Mouse (Mus musculus): ENCODE data around the gene Slc35e4. TPM values are rescaled to one million over a fixed set of nuclear protein-coding genes. Genes with fewer than 3 reads are reported as not detected.
"Not testable (repeated sequence)": the region's sequence is repeated elsewhere in the genome, so short reads cannot be mapped to it uniquely, and the experiment has no call there.

Gene Slc35e4
- 17.4 and 20.7 TPM in 2 replicates for polyA plus RNA-seq (2015; fragmentation: Nextera tagmentation; extraction: Ambion mirVana)

GRCm38 (mm10) chr11:3914109-3914840 lies at the start of gene Slc35e4:
Slc35e4 (minus strand) TSS chr11:3914664.
- H3K27ac ChIP-seq (ENCODE audit: low read length), result peak within 1 kb of the TSS; percentile 83
- H3K4me3 ChIP-seq (ENCODE audit: low read depth, low read length), result peak within 1 kb of the TSS; percentile 61
- H3K27me3 ChIP-seq (ENCODE audit: control insufficient read depth, insufficient read depth, low read depth, low read length), result no peaks in the 10 kb centered on the region
- H3K36me3 ChIP-seq (ENCODE audit: control insufficient read depth, insufficient read depth, low read length), result no peaks in the 10 kb centered on the region
- peak within 1 kb of the TSS; percentile 89 for H3K4me2 ChIP-seq (ENCODE audit: low read length)
- H3K4me1 ChIP-seq (ENCODE audit: control insufficient read depth, insufficient read depth, low read length), result peaks cover 36% of the 10 kb centered on the region
- no peaks in the 10 kb centered on the region for H3K9me3 ChIP-seq (replicated peaks; ENCODE audit: control insufficient read depth, low read length, poor library complexity, severe bottlenecking)
- under 1% methylated on average over 28 of the region's 28 CpGs for WGBS
- peak within 1 kb of the TSS; percentile 81 for H3K9ac ChIP-seq (ENCODE audit: low read depth, low read length)
- peak; percentile 74 for ATAC-seq

- Histone ChIP-seq H3K36me3 (ENCODE audit: control insufficient read depth, insufficient read depth, low read length) (no peaks in the 10 kb centered on the region), H3K27ac (ENCODE audit: low read length) (peak within 1 kb of the TSS; percentile 64), H3K4me1 (ENCODE audit: control insufficient read depth, insufficient read depth, low read length) (peaks cover 13% of the 10 kb centered on the region), H3K4me2 (ENCODE audit: low read length) (peak within 1 kb of the TSS; percentile 85), H3K4me3 (ENCODE audit: low read depth, low read length) (peak within 1 kb of the TSS; percentile 65), H3K9me3 (replicated peaks; ENCODE audit: control insufficient read depth, low read length, poor library complexity, severe bottlenecking) (no peaks in the 10 kb centered on the region), H3K9ac (ENCODE audit: low read depth, low read length) (peak within 1 kb of the TSS; percentile 68), H3K27me3 (ENCODE audit: control insufficient read depth, insufficient read depth, low read depth, low read length) (no peaks in the 10 kb centered on the region)
- ATAC-seq, result peak; percentile 95
- 1% methylated on average over 31 of the region's 31 CpGs for WGBS
These were observed 49.3 kb upstream of the Slc35e4 start, which contains the start of gene Pes1 for GRCm38 (mm10) chr11:3963610-3964415. Pes1 (plus strand) TSS chr11:3963975.

GRCm38 (mm10) chr11:3963155-3963554 lies 48.7 kb upstream of the Slc35e4 start:
- Histone ChIP-seq H3K4me1 (ENCODE audit: control insufficient read depth, insufficient read depth, low read length) (peaks cover 13% of the 10 kb centered on the region), H3K4me3 (ENCODE audit: low read depth, low read length) (peak overlapping the region; percentile 65), H3K9me3 (replicated peaks; ENCODE audit: control insufficient read depth, low read length, poor library complexity, severe bottlenecking) (no peaks in the 10 kb centered on the region), H3K27ac (ENCODE audit: low read length) (peak overlapping the region; percentile 64), H3K9ac (ENCODE audit: low read depth, low read length) (peak overlapping the region; percentile 40; the same call in 1 of the 2 replicates), H3K36me3 (ENCODE audit: control insufficient read depth, insufficient read depth, low read length) (no peaks in the 10 kb centered on the region), H3K27me3 (ENCODE audit: control insufficient read depth, insufficient read depth, low read depth, low read length) (no peaks in the 10 kb centered on the region), H3K4me2 (ENCODE audit: low read length) (peak overlapping the region; percentile 85)
- ATAC-seq, result no peak
- 81% methylated on average over 10 of the region's 10 CpGs for WGBS

GRCm38 (mm10) chr11:3961761-3962160 lies 47.3 kb upstream of the Slc35e4 start:
- Histone ChIP-seq H3K27me3 (ENCODE audit: control insufficient read depth, insufficient read depth, low read depth, low read length) (no peaks in the 10 kb centered on the region), H3K4me3 (ENCODE audit: low read depth, low read length) (no peak overlapping the region), H3K4me1 (ENCODE audit: control insufficient read depth, insufficient read depth, low read length) (peaks cover 13% of the 10 kb centered on the region), H3K4me2 (ENCODE audit: low read length) (no peak overlapping the region), H3K9ac (ENCODE audit: low read depth, low read length) (no peak overlapping the region), H3K36me3 (ENCODE audit: control insufficient read depth, insufficient read depth, low read length) (no peaks in the 10 kb centered on the region), H3K9me3 (replicated peaks; ENCODE audit: control insufficient read depth, low read length, poor library complexity, severe bottlenecking) (no peaks in the 10 kb centered on the region), H3K27ac (ENCODE audit: low read length) (no peak overlapping the region)
- WGBS, result 67% methylated on average over 3 of the region's 3 CpGs
- ATAC-seq, result no peak

- H3K9ac ChIP-seq (ENCODE audit: low read depth, low read length), result no peak overlapping the region
- H3K4me3 ChIP-seq (ENCODE audit: low read depth, low read length), result no peak overlapping the region
- no peak for ATAC-seq
- no peak overlapping the region for H3K27ac ChIP-seq (ENCODE audit: low read length)
- no peak overlapping the region for H3K4me2 ChIP-seq (ENCODE audit: low read length)
- H3K9me3 ChIP-seq (replicated peaks; ENCODE audit: control insufficient read depth, low read length, poor library complexity, severe bottlenecking), result no peaks in the 10 kb centered on the region
- WGBS, result 57% methylated on average over 2 of the region's 2 CpGs
- H3K4me1 ChIP-seq (ENCODE audit: control insufficient read depth, insufficient read depth, low read length), result peaks cover 13% of the 10 kb centered on the region
- H3K27me3 ChIP-seq (ENCODE audit: control insufficient read depth, insufficient read depth, low read depth, low read length), result no peaks in the 10 kb centered on the region
- no peaks in the 10 kb centered on the region for H3K36me3 ChIP-seq (ENCODE audit: control insufficient read depth, insufficient read depth, low read length)
These were observed 46.4 kb upstream of the Slc35e4 start for GRCm38 (mm10) chr11:3960901-3961300.

GRCm38 (mm10) chr11:3955371-3955770 lies 40.9 kb upstream of the Slc35e4 start:
- not testable (repeated sequence) for H3K4me1 ChIP-seq (ENCODE audit: control insufficient read depth, insufficient read depth, low read length); H3K27me3 ChIP-seq (ENCODE audit: control insufficient read depth, insufficient read depth, low read depth, low read length); H3K4me3 ChIP-seq (ENCODE audit: low read depth, low read length); H3K4me2 ChIP-seq (ENCODE audit: low read length); H3K9me3 ChIP-seq (replicated peaks; ENCODE audit: control insufficient read depth, low read length, poor library complexity, severe bottlenecking); H3K36me3 ChIP-seq (ENCODE audit: control insufficient read depth, insufficient read depth, low read length); ATAC-seq; H3K27ac ChIP-seq (ENCODE audit: low read length); H3K9ac ChIP-seq (ENCODE audit: low read depth, low read length)
- WGBS, result 80% methylated on average over 4 of the region's 4 CpGs

- H3K4me2 ChIP-seq (ENCODE audit: low read length); H3K4me1 ChIP-seq (ENCODE audit: control insufficient read depth, insufficient read depth, low read length); H3K9ac ChIP-seq (ENCODE audit: low read depth, low read length); H3K36me3 ChIP-seq (ENCODE audit: control insufficient read depth, insufficient read depth, low read length); H3K27ac ChIP-seq (ENCODE audit: low read length); H3K27me3 ChIP-seq (ENCODE audit: control insufficient read depth, insufficient read depth, low read depth, low read length); ATAC-seq; H3K9me3 ChIP-seq (replicated peaks; ENCODE audit: control insufficient read depth, low read length, poor library complexity, severe bottlenecking); H3K4me3 ChIP-seq (ENCODE audit: low read depth, low read length): not testable (repeated sequence)
- WGBS, result 78% methylated on average over 5 of the region's 5 CpGs
These were observed 40.4 kb upstream of the Slc35e4 start for GRCm38 (mm10) chr11:3954876-3955275.

GRCm38 (mm10) chr11:3946386-3946785 lies 31.9 kb upstream of the Slc35e4 start:
- no peak for ATAC-seq
- no peaks in the 10 kb centered on the region for H3K36me3 ChIP-seq (ENCODE audit: control insufficient read depth, insufficient read depth, low read length)
- no peak overlapping the region for H3K9ac ChIP-seq (ENCODE audit: low read depth, low read length)
- no peak overlapping the region for H3K4me3 ChIP-seq (ENCODE audit: low read depth, low read length)
- no peak overlapping the region for H3K4me2 ChIP-seq (ENCODE audit: low read length)
- H3K27ac ChIP-seq (ENCODE audit: low read length), result no peak overlapping the region
- H3K27me3 ChIP-seq (ENCODE audit: control insufficient read depth, insufficient read depth, low read depth, low read length), result no peaks in the 10 kb centered on the region
- H3K4me1 ChIP-seq (ENCODE audit: control insufficient read depth, insufficient read depth, low read length), result no peaks in the 10 kb centered on the region
- 14% methylated on average over 1 of the region's 1 CpGs for WGBS
- no peaks in the 10 kb centered on the region for H3K9me3 ChIP-seq (replicated peaks; ENCODE audit: control insufficient read depth, low read length, poor library complexity, severe bottlenecking)

- no peaks in the 10 kb centered on the region for H3K9me3 ChIP-seq (replicated peaks; ENCODE audit: control insufficient read depth, low read length, poor library complexity, severe bottlenecking)
- no peak overlapping the region for H3K9ac ChIP-seq (ENCODE audit: low read depth, low read length)
- WGBS, result 80% methylated on average over 7 of the region's 7 CpGs
- H3K4me1 ChIP-seq (ENCODE audit: control insufficient read depth, insufficient read depth, low read length), result no peaks in the 10 kb centered on the region
- H3K4me2 ChIP-seq (ENCODE audit: low read length), result no peak overlapping the region
- no peak for ATAC-seq
- H3K27ac ChIP-seq (ENCODE audit: low read length), result no peak overlapping the region
- H3K27me3 ChIP-seq (ENCODE audit: control insufficient read depth, insufficient read depth, low read depth, low read length), result no peaks in the 10 kb centered on the region
- H3K4me3 ChIP-seq (ENCODE audit: low read depth, low read length), result no peak overlapping the region
- H3K36me3 ChIP-seq (ENCODE audit: control insufficient read depth, insufficient read depth, low read length), result no peaks in the 10 kb centered on the region
These were observed 26.9 kb upstream of the Slc35e4 start for GRCm38 (mm10) chr11:3941371-3941770.

Measured in midbrain, embryonic 16.5 days (tissue).